Mouse (Mus musculus) CD8-positive naive resting alpha-beta T cell, adult 2 months (primary cell): ENCODE data around the gene Mfsd4b4.
"Not testable (repeated sequence)": the region's sequence is repeated elsewhere in the genome, so short reads cannot be mapped to it uniquely, and the experiment has no call there.

Experiments
- DNase-seq, 2 experiments: peaks; one replicate each; pipeline ENCODE4 v3.0.0; 2022; ENCODE audit warnings: low read depth in 2 of 2, low spot score in 2 of 2

Mfsd4b4 gene

DNA sequence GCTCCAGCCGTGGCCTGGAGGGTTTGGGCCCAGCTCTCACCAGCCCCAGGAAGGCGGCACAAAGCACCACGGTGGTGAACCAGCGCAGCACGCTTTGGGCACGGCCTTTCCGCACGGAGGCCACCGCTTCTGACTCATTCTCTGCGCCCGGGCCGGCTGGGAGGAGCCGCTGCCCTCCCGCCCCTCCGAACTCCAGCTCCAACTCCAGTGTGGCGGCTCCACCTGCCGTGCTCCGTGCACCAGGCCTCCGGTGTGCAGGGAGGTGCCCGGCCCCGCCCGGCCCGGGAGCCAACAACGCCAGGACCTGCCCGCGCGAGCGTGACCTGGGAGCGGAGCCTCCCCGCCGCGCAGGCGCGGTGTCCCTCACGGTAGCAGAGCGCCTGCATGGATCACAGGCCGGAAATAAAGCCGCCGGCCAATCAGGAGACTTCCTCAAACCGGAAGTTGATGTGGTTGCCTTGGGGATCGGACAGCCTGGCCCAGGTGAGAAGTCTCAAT is at the start of gene Mfsd4b4:
Gene Mfsd4b4 (minus strand): TSS at position 365 of the 498 bp plus-strand sequence.
- peak; percentile 37 to 55 for DNase-seq

DNA sequence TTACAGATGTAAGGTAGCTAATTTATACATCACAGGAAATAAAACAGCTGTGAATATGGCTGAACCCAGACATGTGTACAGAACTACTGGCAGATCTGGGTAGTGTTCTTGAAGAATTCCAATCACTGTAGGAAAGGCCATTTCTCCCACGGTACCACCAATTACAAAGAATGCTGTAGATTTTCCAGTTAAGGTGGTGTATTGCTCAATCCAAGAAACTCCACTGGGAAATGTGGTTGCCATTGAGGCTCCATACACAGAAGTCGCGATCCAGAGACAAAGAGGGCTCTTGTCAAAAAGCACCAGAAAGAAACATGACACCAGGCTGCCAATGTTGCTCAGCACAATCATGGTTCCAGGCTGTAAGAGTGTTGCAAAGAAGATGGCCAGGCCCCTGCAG is 48.2 kb upstream of the Mfsd4b4 start:
- not testable (repeated sequence) for DNase-seq

GRCm38 (mm10) chr10:39936553-39936952 is 37.5 kb upstream of the Mfsd4b4 start:
- DNase-seq: no peak

GRCm38 (mm10) chr10:39926616-39927139 is 27.6 kb upstream of the Mfsd4b4 start, which contains the start of gene Mfsd4b2:
TSS of gene Mfsd4b2 (minus strand) at chr10:39926923.
- DNase-seq: no peak

GRCm38 (mm10) chr10:39924556-39924955 is 25.5 kb upstream of the Mfsd4b4 start:
- not testable (repeated sequence) for DNase-seq

- no peak for DNase-seq
Observed at GRCm38 (mm10) chr10:39912616-39913015, 13.6 kb upstream of the Mfsd4b4 start.

- no peak for DNase-seq
Observed at GRCm38 (mm10) chr10:39908768-39909441, 9.9 kb upstream of the Mfsd4b4 start.

- no peak for DNase-seq
Observed at GRCm38 (mm10) chr10:39906799-39907658, 8.0 kb upstream of the Mfsd4b4 start.

GRCm38 (mm10) chr10:39904191-39904590 is 5.2 kb upstream of the Mfsd4b4 start:
- DNase-seq: no peak

GRCm38 (mm10) chr10:39896503-39896902 is 2.5 kb downstream of the Mfsd4b4 start:
- DNase-seq: no peak

GRCm38 (mm10) chr10:39893702-39894697 is 5.0 kb downstream of the Mfsd4b4 start:
- no peak for DNase-seq

DNA sequence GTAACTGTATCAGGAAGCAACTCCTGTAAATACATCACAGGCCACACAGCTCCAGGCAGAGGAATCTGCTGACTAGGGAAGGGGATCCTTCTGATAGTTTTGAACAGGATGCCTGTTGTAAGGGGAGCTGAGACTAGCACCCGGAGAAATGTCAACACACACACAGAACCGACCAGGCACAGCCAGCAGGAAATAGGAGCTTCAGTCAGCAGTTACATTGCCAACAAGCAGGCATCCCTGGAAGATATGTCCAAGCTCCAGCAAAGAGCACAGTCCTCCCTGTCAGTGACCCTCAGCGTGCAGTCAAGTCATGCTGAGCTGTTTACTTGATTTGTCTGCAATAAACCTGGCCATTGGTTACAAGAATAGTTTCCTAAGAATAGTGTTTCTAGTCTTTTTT is 10.4 kb downstream of the Mfsd4b4 start:
- no peak for DNase-seq

GRCm38 (mm10) chr10:39865509-39865908 is 33.5 kb downstream of the Mfsd4b4 start:
- no peak for DNase-seq

GRCm38 (mm10) chr10:39842621-39843020 is 56.4 kb downstream of the Mfsd4b4 start:
- no peak for DNase-seq
